Mouse (Mus musculus) forelimb bud, embryonic 11.5 days (tissue): Measurements from ENCODE around the gene Hist1h4c.
A peak's percentile ranks its signal among the peaks of the same experiment; 100 is the strongest.

Source experiments
- DNase-seq: peaks from one replicate; pipeline ENCODE4 v3.0.0-alpha.2; 2012; ENCODE audit warnings: low read depth, low spot score

Hist1h4c gene

DNA sequence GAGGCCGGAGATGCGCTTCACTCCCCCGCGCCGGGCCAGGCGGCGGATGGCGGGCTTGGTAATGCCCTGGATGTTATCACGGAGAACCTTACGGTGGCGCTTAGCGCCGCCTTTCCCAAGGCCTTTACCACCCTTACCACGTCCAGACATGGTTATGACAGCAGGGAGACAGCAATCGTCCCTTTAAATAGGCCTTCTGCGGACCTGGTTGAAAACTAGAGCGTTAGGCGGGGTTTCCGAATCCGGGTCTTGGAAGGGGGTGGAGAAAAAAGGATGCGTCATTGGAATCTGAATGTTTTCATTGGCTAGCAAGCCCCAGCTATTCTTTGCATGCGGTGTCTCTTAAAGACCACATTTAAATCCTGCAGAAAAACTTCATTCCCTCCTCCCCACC, at the start of gene Hist1h4c:
Gene Hist1h4c, minus strand, starts transcription at position 155 of the 394 bp plus-strand sequence.
- DNase-seq = peak; percentile 99

DNA sequence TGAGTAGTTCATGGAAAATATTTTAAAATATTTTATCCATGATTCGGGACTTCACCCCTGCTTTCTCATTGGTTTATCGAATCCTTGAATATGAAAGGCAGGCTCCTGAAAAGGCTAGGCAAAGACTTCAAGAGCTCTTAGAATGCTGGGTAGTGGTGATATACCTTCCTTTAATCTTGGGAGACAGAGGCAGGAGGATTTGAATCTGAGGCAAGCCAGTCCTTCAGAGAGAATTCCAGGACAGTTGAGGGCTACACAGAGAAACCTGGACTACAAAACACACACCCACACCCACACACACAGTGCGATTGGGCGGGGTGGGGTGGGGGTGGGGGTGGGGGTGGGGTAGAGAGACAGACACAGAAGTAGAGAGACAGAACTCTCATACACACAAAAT, 49.6 kb upstream of the Hist1h4c start:
- DNase-seq = no peak

DNA sequence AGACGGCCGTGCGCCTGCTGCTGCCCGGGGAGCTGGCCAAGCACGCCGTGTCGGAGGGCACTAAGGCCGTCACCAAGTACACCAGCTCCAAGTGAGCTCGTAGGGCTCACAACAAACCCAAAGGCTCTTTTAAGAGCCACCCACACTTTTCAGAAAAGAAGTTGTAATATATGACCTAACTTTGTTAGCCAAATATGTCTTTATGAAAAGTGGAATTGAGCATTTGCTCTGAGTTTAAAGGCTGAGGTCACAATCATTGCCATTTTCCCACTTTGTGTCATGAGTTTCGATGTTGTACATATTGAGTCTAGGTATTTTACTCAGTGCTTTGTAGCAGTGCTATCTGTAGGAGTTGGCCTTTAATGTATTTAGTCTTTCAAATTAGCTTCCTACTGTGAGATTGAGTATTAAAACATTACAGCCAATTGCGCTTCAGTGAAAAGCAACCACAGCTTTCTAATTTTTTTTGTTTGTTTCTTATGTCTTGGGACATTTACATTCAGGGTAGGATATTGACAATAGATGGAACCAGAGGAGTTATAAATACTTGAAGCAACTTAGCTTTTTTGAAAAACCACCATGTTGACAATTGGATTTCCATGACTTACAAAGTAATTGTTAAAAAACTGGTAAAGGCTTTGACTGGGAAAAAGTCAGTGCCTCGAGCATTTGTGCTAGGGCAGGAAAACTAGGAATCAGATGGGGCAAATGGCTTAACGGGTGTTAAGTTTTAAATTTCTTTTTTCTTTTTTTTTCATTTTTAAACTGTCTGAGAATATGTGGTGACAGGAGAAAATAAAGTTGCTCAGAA, 49.0 kb upstream of the Hist1h4c start:
- DNase-seq = peak; percentile 54

DNA sequence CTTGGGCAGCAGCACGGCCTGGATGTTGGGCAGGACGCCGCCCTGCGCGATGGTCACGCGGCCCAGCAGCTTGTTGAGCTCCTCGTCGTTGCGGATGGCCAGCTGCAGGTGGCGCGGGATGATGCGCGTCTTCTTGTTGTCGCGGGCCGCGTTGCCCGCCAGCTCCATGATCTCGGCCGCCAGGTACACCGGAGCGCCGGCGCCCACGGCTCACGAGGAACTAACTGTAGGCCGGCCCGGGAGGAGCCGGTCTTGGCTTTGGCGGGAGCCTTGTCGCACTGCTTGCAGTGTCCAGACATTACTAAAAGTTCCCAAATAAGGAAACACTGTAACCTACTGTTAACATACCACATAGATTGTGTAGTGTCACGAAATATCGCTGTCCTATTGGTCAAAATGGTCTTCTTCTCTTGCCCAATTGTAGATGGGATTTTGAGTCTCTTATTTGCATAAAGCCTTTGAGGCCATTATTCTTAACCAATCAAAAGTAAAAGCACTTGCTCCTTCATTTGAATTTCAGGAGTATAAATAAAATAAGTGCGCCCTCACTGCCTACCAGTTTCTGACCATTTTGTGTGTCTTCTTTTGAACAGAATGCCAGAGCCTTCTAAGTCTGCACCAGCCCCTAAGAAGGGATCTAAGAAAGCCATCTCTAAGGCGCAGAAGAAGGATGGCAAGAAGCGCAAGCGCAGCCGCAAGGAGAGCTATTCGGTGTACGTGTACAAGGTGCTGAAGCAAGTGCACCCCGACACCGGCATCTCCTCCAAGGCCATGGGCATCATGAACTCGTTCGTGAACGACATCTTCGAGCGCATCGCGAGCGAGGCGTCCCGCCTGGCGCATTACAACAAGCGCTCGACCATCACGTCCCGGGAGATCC, 48.2 kb upstream of the Hist1h4c start, which contains the start of gene Hist1h2bb:
Gene Hist1h2bb, plus strand, starts transcription at position 534 of the 880 bp plus-strand sequence.
- peak; percentile 92 for DNase-seq

GRCm38 (mm10) chr13:23745381-23746161, 47.3 kb upstream of the Hist1h4c start, which contains the start of gene Hist1h3c:
Hist1h3c (minus strand) TSS chr13:23745602.
- DNase-seq = peak; percentile 94

- DNase-seq = peak; percentile 49
Measured at GRCm38 (mm10) chr13:23744421-23745380, 46.4 kb upstream of the Hist1h4c start.

DNA sequence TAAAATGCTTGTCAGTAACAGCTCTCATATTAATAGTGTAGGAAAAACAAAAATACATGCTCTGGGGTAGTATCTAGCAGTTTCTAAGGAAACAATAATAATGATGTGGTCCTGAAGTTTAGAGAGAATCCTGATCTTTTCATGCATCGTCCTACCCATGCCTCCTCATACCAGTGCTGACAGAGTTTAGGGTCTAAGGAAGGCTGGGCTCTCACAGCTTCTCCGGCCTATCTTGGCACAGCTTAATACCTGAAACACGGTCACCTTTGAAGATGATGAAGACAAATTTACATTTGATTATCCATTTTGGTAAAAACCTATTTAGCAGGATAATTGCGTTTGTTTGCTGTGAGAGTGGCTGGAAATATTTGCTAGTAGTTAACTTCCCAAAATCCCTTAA, 45.7 kb upstream of the Hist1h4c start:
- DNase-seq = no peak

GRCm38 (mm10) chr13:23743215-23743614, 45.0 kb upstream of the Hist1h4c start:
- no peak for DNase-seq

- no peak for DNase-seq
Measured at GRCm38 (mm10) chr13:23742007-23742406, 43.8 kb upstream of the Hist1h4c start.

- no peak for DNase-seq
Measured at GRCm38 (mm10) chr13:23740910-23741309, 42.7 kb upstream of the Hist1h4c start.

GRCm38 (mm10) chr13:23740256-23740840, 42.1 kb upstream of the Hist1h4c start:
- peak; percentile 40 for DNase-seq

DNA sequence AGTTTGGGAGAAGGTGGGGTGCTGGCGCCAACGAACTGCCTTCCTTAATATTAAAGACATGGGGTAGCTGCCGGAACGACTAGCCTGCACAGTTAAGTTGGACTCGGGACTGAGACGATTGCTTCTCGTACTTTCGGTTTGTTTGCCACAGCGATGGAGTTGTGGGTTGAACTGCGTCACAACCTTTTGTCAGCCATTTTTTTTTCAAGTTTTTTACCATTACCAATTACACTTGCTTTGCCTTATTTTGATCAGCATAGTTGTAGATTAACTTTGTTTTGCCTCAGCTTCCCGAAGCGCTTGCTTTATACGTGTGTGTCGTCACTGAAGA, 41.6 kb upstream of the Hist1h4c start:
- DNase-seq = no peak

DNA sequence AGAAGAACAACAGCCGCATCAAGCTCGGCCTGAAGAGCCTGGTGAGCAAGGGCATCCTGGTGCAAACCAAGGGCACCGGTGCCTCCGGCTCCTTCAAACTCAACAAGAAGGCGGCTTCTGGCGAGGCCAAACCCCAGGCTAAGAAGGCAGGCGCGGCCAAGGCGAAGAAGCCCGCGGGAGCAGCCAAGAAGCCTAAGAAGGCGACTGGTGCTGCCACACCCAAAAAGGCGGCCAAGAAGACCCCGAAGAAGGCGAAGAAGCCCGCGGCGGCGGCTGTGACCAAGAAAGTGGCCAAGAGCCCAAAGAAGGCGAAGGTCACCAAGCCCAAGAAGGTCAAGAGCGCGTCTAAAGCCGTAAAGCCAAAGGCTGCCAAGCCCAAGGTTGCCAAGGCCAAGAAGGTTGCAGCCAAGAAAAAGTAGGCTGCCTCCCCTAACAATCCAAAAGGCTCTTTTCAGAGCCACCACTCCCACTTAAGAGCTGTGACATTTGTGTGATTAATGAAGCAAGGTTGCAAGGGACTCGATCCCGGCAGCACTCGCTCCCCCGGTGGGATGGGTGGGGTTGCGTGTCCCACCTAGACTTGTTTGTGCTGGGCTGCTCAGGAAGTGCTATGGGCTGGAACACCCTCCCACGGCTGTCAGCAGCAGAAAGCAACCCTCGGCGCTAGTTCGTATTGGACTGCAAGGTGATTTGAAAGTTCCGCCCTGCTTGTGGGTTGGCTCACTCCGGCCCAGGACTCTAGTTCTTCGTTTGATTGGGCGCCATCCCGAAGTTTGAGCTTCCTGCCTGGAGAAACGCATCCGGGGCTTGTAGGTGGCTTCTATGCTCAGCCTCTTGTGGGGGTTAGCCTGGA, 41.0 kb upstream of the Hist1h4c start:
- DNase-seq = peak; percentile 96

DNA sequence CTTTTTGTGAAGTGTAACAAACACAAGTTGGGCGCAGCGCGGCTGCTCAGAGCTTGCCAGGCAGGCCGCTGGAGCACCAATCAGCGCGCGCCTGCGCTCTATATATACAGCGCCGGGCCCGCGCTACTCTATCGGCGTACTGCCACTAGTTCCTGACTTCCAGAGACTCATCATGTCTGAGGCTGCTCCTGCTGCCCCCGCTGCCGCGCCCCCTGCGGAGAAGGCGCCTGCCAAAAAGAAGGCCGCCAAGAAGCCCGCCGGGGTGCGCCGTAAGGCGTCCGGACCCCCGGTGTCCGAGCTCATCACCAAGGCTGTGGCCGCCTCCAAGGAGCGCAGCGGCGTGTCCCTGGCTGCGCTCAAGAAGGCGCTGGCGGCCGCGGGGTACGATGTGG, 40.4 kb upstream of the Hist1h4c start, which contains the start of gene Hist1h1c:
Gene Hist1h1c, plus strand, starts transcription at position 132 of the 392 bp plus-strand sequence.
- peak; percentile 95 for DNase-seq

GRCm38 (mm10) chr13:23738041-23738440, 39.8 kb upstream of the Hist1h4c start:
- no peak for DNase-seq

DNA sequence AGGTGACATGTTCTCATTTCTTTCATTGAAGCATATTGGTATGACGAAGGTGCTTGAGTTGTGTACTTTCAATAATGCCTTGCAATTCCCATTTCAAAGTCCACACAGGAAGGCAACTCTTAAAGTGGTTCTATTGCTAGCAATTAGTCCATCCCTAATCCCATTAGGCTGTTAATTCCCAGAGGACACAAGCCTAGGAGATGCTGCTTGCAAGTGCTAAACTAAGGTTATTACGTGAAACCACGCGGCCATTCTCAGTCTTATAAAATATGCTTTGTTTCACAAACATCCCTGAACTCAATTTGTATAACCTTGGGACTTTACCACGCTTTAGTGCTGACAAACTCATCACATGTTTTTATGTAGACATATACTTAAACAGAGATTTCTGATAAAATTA, 38.8 kb upstream of the Hist1h4c start:
- DNase-seq = no peak

DNA sequence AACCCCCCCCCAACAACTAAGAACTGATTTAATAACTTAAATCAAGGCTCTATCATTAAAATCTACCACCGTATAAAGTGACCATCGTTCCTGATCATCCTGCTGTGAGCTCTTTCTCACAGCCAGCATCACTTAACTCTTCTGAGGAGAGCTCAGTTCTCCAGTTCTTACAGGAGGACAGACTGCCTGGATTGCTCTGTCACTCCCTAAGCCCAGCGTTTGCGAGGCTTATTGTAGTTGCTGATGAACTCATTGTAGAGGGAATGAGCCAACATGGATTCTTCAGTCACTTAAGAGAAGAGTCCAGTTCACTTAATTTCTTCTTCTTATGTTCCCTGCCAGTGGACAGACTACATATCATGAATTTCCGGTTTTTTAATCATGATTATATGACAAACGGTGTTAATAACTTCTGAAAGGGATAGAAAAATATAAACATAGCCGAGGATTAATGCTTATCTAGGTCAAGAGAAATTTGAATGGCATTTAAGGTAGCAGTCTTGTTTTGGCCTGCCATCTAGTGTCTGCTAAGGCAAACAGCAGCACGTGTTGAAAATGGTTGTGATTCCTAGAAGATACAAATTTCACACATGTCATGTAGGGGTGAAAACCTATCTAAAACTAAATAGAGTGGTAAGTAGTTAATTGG, 34.0 kb upstream of the Hist1h4c start:
- DNase-seq = no peak

DNA sequence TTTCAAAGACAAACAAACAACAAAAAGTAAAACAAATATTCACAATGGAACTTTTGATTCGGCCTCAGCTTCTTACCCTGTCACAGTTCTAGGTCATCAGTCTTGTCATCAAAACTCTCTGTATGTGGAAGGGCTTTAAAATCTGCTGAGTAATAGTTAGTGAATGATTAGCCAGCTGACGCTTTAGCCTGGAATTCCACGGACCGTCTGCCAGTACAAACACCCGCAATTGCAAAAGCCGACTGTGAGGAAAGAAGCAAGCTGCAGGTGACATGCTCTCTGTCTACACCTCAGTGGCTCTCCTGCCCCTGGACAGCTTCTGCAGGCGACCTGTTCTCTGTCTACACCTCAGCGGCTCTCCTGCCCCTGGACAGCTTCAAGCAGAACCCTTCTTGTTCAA, 32.2 kb upstream of the Hist1h4c start:
- DNase-seq = no peak

GRCm38 (mm10) chr13:23729706-23730105, 31.5 kb upstream of the Hist1h4c start:
- no peak for DNase-seq
